Mouse (Mus musculus) hindbrain, embryonic 15.5 days (tissue): ENCODE measurements around the gene Mtcl1. TPM values are rescaled to one million over a fixed set of nuclear protein-coding genes. Genes with fewer than 3 reads are reported as not detected.

Experiments used
- ATAC-seq: fragments of 200-750 bp; cut with Nextera tagmentation; 2 replicates; pipeline ENCODE4 v1.8.0; 2017; ENCODE audit warnings: low read depth, moderate number of reproducible peaks, moderate TSS enrichment; ENCODE audit not compliant: low FRiP score
- H3K27ac ChIP-seq: fragments of 300-500 bp; sonication (generic); replicated peaks from 2 replicates; pipeline ENCODE4 v1.5.1; 2015; ENCODE audit warnings: mild to moderate bottlenecking, inconsistent platforms
- H3K27me3 ChIP-seq: fragments of 300-500 bp; sonication (generic); 2 replicates; pipeline ENCODE4 v1.6.1; 2015; ENCODE audit warnings: control low read depth, inconsistent platforms
- H3K36me3 ChIP-seq: fragments of 300-500 bp; sonication (generic); 2 replicates; pipeline ENCODE4 v1.6.1; 2015; ENCODE audit warnings: control low read depth, inconsistent platforms
- H3K4me1 ChIP-seq: fragments of 300-500 bp; sonication (generic); replicated peaks from 2 replicates; pipeline ENCODE4 v1.6.1; 2015; ENCODE audit warnings: control low read depth, inconsistent platforms
- H3K4me2 ChIP-seq: fragments of 300-500 bp; sonication (generic); 2 replicates; pipeline ENCODE4 v1.6.1; 2015; ENCODE audit warnings: moderate library complexity, mild to moderate bottlenecking, inconsistent platforms
- H3K4me3 ChIP-seq: fragments of 300-500 bp; sonication (generic); 2 replicates; pipeline ENCODE4 v1.5.1; 2015; ENCODE audit warnings: mild to moderate bottlenecking, inconsistent platforms
- H3K9ac ChIP-seq: fragments of 300-500 bp; sonication (generic); 2 replicates; pipeline ENCODE4 v1.6.1; 2015; ENCODE audit warnings: inconsistent platforms
- H3K9me3 ChIP-seq: fragments of 300-500 bp; sonication (generic); 2 replicates; pipeline ENCODE4 v1.6.1; 2016; ENCODE audit warnings: control low read depth, inconsistent platforms
- WGBS: fragments of 180-500 bp; shearing (Covaris S2); methylation state at CpG from one replicate; pipeline ENCODE4 v1.1.7; 2015; 5-methylcytosine and 5-hydroxymethylcytosine counted together
- polyA plus RNA-seq: library from polyadenylated mRNA; unstranded; fragments of >200 nt; fragmentation: Nextera tagmentation; extraction: Ambion mirVana; gene quantifications from 2 replicates; pipeline ENCODE4 v1.2.1, GENCODE M21; 2015

The Mtcl1 gene
- polyA plus RNA-seq, 1 experiment from 2014 or later, result 38.8 TPM

DNA sequence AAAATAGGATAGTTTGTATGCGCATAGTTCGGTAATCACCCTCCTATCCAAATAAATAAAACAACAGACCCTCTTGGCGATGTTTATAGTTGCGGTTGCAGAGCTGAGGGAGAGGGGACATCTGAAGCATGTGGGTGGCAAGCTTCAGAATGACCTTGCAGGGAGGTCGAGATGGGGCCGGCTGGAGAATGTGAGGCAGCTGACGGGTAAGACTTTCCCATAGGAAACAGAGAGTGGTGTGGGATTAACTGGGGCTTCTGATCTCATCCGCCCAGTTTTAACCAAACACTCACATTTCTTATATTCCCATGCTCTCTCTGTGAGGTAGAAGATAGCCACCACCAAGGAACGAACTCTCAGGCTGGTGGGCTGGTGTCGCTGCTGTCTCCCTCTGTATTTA lies 134.1 kb downstream of the Mtcl1 start:
- H3K4me2 ChIP-seq, result no peak overlapping the region
- no peaks in the 10 kb centered on the region for H3K27me3 ChIP-seq
- no peak for ATAC-seq
- 22% methylated on average over 10 of the region's 10 CpGs for WGBS
- no peak overlapping the region for H3K9ac ChIP-seq
- no peak overlapping the region for H3K4me3 ChIP-seq
- H3K4me1 ChIP-seq, result peaks cover 18% of the 10 kb centered on the region
- H3K9me3 ChIP-seq, result no peaks in the 10 kb centered on the region
- H3K27ac ChIP-seq, result peak overlapping the region; percentile 41; the same call in 1 of the 2 replicates
- H3K36me3 ChIP-seq, result no peaks in the 10 kb centered on the region

DNA sequence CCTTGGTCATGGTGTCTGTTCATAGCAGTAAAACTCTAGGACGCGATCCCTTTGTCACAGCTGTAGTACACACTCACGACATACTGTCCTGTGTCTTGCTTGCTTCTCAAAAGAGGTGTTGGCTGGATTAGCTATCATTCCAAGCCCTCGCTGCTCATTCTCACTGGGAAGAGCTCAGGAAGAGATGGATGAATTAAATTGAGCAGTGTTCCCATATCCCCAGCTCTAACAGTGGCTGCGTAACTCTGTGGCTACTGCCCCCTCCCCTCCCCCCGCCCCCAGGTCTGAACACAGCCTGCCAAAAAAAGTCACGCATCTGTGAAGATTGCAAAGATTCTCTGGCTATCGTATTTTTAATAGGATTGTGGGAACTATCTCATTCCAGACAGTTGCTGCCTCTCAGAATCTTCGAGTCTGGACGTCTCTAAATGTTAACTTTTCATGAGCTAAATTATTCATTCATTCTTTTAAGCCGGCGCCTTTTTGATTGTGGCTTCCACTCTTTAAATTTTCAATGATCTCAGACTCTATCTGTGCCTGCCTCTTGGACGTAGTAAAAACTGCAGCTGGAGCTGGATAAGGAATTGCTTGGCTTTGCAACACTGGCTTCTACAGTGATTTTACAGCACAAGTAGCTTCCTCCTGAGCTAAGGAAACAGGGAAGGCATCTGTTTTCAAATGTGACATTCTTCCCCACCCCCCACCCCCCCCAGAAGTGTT lies 134.8 kb downstream of the Mtcl1 start:
- no peaks in the 10 kb centered on the region for H3K27me3 ChIP-seq
- 51% methylated on average over 13 of the region's 13 CpGs for WGBS
- H3K27ac ChIP-seq, result peak overlapping the region; percentile 41
- no peaks in the 10 kb centered on the region for H3K9me3 ChIP-seq
- H3K9ac ChIP-seq, result no peak overlapping the region
- H3K4me1 ChIP-seq, result peaks cover 18% of the 10 kb centered on the region
- ATAC-seq, result no peak
- no peak overlapping the region for H3K4me3 ChIP-seq
- H3K36me3 ChIP-seq, result no peaks in the 10 kb centered on the region
- no peak overlapping the region for H3K4me2 ChIP-seq

DNA sequence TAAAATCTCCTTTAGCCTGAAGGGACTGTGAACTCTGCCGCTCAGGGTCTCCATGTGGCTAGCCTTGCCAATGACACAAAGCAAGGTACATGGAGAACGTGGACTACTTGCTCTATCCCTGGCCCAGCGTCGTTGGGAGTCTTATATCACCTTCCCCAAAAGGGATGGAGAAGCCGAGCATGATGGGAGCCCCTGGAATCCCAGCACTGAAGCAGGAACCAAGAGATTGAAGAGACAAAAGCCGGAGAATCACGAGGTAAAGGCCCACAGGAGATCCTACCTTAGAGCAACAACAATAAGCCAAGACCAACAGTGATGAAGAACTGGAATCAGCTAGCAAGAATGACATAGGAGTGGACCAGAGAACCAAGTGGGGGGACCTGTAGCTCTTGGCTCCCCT lies 147.6 kb downstream of the Mtcl1 start:
- Histone ChIP-seq H3K4me3 (no peak overlapping the region), H3K4me2 (no peak overlapping the region), H3K27me3 (no peaks in the 10 kb centered on the region), H3K9ac (no peak overlapping the region), H3K4me1 (no peaks in the 10 kb centered on the region), H3K36me3 (no peaks in the 10 kb centered on the region), H3K9me3 (no peaks in the 10 kb centered on the region), H3K27ac (no peak overlapping the region)
- WGBS, result 86% methylated on average over 7 of the region's 7 CpGs
- ATAC-seq, result no peak

DNA sequence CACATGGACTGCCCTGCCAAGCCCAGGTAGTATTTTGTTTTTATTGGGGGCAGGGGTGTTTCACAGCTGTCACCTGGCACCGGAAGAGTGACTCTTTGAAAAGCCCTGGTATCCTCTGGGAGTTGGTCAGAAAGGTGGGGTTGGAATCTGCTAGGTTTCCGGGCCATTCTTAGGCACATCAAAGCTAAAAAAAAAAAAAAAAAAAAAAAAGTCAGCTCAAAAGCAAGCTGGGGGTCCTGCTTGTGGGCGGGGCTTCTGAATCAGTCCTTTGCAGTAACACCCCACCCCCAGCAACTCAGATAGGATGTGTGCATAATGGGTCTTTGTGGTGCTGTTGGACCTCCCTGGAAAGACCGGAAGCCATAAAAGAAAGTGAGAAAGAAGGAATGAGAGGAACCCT lies 148.3 kb downstream of the Mtcl1 start:
- Histone ChIP-seq H3K4me3 (no peak overlapping the region), H3K4me1 (no peaks in the 10 kb centered on the region), H3K27ac (no peak overlapping the region), H3K27me3 (no peaks in the 10 kb centered on the region), H3K9ac (no peak overlapping the region), H3K36me3 (no peaks in the 10 kb centered on the region), H3K9me3 (no peaks in the 10 kb centered on the region), H3K4me2 (no peak overlapping the region)
- no peak for ATAC-seq
- WGBS, result 63% methylated on average over 4 of the region's 4 CpGs

DNA sequence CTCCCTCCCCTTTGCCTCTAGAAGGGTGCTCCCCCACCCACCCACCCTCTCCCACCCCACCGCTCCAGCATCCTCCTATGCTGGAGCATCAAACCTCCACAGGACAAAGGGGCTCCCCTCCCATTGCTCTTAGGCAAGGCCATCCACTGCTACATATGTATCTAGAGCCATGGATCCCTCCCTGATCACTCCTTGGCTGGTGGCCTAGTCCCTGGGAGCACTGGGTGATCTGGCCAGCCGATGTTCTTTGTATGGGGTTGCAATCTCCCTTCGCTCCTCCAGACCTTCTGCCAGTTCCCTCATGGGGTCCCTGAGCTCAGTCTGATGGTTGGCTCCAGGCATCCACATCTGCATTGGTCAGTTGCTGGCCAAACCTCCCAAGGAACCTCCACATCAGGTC lies 151.8 kb downstream of the Mtcl1 start:
- 94% methylated on average over 3 of the region's 3 CpGs for WGBS
- Histone ChIP-seq H3K27me3 (no peaks in the 10 kb centered on the region), H3K4me3 (no peak overlapping the region), H3K4me1 (no peaks in the 10 kb centered on the region), H3K9me3 (no peaks in the 10 kb centered on the region), H3K36me3 (no peaks in the 10 kb centered on the region), H3K4me2 (no peak overlapping the region), H3K9ac (no peak overlapping the region), H3K27ac (no peak overlapping the region)
- no peak for ATAC-seq

DNA sequence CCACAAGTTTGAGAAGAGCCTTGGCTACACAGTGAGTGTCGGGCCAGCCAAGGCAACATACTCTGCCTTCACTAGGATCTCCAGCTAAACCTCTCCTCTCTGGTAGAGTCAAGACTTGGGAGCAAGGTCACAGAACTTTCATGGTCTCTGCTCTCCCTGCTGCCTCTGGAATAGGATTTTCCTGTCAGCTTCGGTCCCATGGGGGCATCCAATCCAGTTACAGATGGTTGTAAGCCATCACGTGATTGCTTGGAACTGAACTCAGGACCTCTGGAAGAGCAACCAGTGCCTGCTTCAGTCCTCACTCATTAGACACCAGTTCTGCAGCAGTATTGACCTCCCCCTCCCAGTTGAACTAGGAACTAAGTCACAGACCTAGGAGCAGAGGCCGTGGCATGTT lies 156.0 kb downstream of the Mtcl1 start:
- Histone ChIP-seq H3K9ac (no peak overlapping the region), H3K27me3 (no peaks in the 10 kb centered on the region), H3K9me3 (no peaks in the 10 kb centered on the region), H3K27ac (no peak overlapping the region), H3K4me3 (no peak overlapping the region), H3K4me1 (no peaks in the 10 kb centered on the region), H3K36me3 (no peaks in the 10 kb centered on the region), H3K4me2 (no peak overlapping the region)
- no peak for ATAC-seq
- WGBS, result 93% methylated on average over 4 of the region's 4 CpGs

DNA sequence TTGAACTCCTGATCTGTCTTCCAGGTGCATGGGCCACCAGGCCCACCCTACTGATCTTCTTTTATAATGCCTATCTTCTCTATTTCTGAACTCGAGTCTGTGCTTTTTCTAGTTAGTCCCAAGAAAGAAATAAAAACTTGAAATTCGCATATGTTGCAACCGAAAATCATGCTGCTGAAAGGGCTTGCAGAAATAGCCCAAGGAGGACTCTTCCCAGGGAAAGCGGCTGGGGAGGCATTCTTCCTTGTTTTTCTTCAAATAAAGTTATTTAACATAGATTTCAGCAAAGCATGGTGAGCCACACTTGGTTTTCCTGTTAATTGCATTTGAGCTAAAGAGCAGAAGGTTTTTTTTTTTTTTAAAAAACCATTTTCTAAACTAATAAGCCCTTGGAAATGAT lies 159.7 kb downstream of the Mtcl1 start:
- 80% methylated on average over 4 of the region's 4 CpGs for WGBS
- H3K4me3 ChIP-seq, result no peak overlapping the region
- no peaks in the 10 kb centered on the region for H3K9me3 ChIP-seq
- no peak overlapping the region for H3K4me2 ChIP-seq
- H3K36me3 ChIP-seq, result no peaks in the 10 kb centered on the region
- no peaks in the 10 kb centered on the region for H3K4me1 ChIP-seq
- no peak overlapping the region for H3K9ac ChIP-seq
- no peak for ATAC-seq
- H3K27ac ChIP-seq, result no peak overlapping the region
- H3K27me3 ChIP-seq, result no peaks in the 10 kb centered on the region

Other genes with a start within 250 kb of the Mtcl1 start
- 78.4 and 86.9 TPM in 2 replicates for gene Rab12, start 70.0 kb upstream of the Mtcl1 start, polyA plus RNA-seq
- gene Themis3, start 144.9 kb upstream of the Mtcl1 start, polyA plus RNA-seq, result 0.05 TPM in 1 of 2 replicates, not detected in the other